Mouse (Mus musculus): ENCODE measurements around the gene Rsu1.
"Not testable (repeated sequence)": the region's sequence is repeated elsewhere in the genome, so short reads cannot be mapped to it uniquely, and the experiment has no call there.

Rsu1 gene

GRCm38 (mm10) chr2:13224546-13224945 lies 46.7 kb downstream of the Rsu1 start:
- no peak for DNase-seq

- DNase-seq: no peak
Measured at GRCm38 (mm10) chr2:13223451-13223850, 47.8 kb downstream of the Rsu1 start.

GRCm38 (mm10) chr2:13220141-13220540 lies 51.1 kb downstream of the Rsu1 start:
- no peak for DNase-seq

GRCm38 (mm10) chr2:13218112-13218511 lies 53.1 kb downstream of the Rsu1 start:
- no peak for DNase-seq

GRCm38 (mm10) chr2:13206825-13207224 lies 64.4 kb downstream of the Rsu1 start:
- DNase-seq: no peak

GRCm38 (mm10) chr2:13206367-13206766 lies 64.8 kb downstream of the Rsu1 start:
- no peak for DNase-seq

- no peak for DNase-seq
Measured at GRCm38 (mm10) chr2:13202805-13203475, 68.3 kb downstream of the Rsu1 start.

- DNase-seq: no peak
Measured at GRCm38 (mm10) chr2:13199713-13200112, 71.5 kb downstream of the Rsu1 start.

- DNase-seq: no peak
Measured at GRCm38 (mm10) chr2:13199033-13199432, 72.2 kb downstream of the Rsu1 start.

GRCm38 (mm10) chr2:13195540-13195939 lies 75.7 kb downstream of the Rsu1 start:
- no peak for DNase-seq

- no peak for DNase-seq
Measured at GRCm38 (mm10) chr2:13192157-13192556, 79.1 kb downstream of the Rsu1 start.

GRCm38 (mm10) chr2:13190767-13191166 lies 80.4 kb downstream of the Rsu1 start:
- DNase-seq: no peak

GRCm38 (mm10) chr2:13188831-13189495 lies 82.3 kb downstream of the Rsu1 start:
- no peak for DNase-seq

GRCm38 (mm10) chr2:13183124-13183523 lies 88.1 kb downstream of the Rsu1 start:
- DNase-seq: no peak

- DNase-seq: not testable (repeated sequence)
Measured at GRCm38 (mm10) chr2:13181899-13182298, 89.3 kb downstream of the Rsu1 start.

- no peak for DNase-seq
Measured at GRCm38 (mm10) chr2:13177698-13178395, 93.4 kb downstream of the Rsu1 start.

GRCm38 (mm10) chr2:13176304-13176620 lies 95.0 kb downstream of the Rsu1 start:
- DNase-seq: no peak

- no peak for DNase-seq
Measured at GRCm38 (mm10) chr2:13175536-13176303, 95.5 kb downstream of the Rsu1 start.

- no peak for DNase-seq
Measured at GRCm38 (mm10) chr2:13174461-13174860, 96.8 kb downstream of the Rsu1 start.

- DNase-seq: no peak
Measured at GRCm38 (mm10) chr2:13170651-13171050, 100.6 kb downstream of the Rsu1 start.

- no peak for DNase-seq
Measured at GRCm38 (mm10) chr2:13169962-13170361, 101.3 kb downstream of the Rsu1 start.

GRCm38 (mm10) chr2:13169158-13169890 lies 101.9 kb downstream of the Rsu1 start:
- DNase-seq: no peak

- peak; percentile 40 to 52 for DNase-seq
Measured at GRCm38 (mm10) chr2:13168743-13169142, 102.5 kb downstream of the Rsu1 start.

All from kidney, postnatal 25 days (tissue).